23 mouse cellular contexts compared by ENCODE assay signal in the genomic region with DNA sequence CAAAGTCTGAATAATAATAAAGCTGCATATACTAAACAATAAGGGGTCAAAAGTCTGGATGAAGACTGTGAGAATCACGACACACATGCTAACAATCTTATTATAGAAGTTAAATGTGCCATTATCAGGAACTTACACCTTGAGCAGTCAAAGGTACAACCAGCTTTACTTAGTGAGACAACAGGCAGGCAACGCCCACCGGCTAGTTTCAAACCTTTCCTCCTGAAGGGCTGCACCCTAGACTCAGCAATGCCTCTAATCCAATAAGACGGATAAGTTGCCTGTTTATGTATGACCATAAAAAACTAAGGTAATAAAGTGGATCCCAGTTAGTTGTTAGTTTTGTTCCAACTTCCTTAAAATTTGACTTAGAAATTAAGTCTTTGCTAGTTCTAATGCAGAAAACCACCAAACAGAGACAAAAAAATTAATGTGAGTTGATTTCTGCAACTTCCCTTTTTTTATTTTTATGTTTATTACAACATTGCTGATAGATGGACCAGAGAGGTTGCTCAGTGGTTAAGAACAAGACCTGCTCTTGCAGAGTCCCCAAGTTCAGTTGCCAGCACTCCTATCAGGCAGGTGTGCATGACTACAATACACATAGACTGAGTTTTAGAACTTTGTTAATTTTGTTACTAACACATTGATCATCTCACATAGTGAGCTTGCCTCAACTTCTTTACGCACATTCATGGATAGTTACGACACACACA.
DNase-seq lines count a peak whose midpoint lies in the region; ATAC-seq and TF ChIP-seq lines count a peak whose summit lies in the region.
"Had no signal": no experiment of that assay in that cellular context is flagged by ENCODE, and none has a peak within 500 bp of the region (broad histone marks: within the 10 kb centered on the region; RNA-seq: fewer than 3 reads in every experiment).

No protein-coding gene starts in this region.

- no peak overlapping the region for H3K4me2 ChIP-seq in intestine, postnatal 0 days (replicated peaks; ENCODE audit: low read depth)
- H3K4me2 ChIP-seq: embryonic facial prominence, embryonic 15.5 days; heart, embryonic 13.5 days; hindbrain, embryonic 15.5 days had no signal

- no peak for TF ChIP-seq RAD21 in MEL (IDR thresholded peaks at IDR 0.05; ENCODE audit: low read depth, low read length)

- no peaks in the 10 kb centered on the region for H3K9me3 ChIP-seq in MEL (replicated peaks; ENCODE audit: insufficient read depth, low read length)
- H3K9me3 ChIP-seq in intestine, postnatal 0 days (ENCODE audit: control insufficient read depth) = no peaks in the 10 kb centered on the region
- H3K9me3 ChIP-seq: embryonic facial prominence, embryonic 15.5 days; forebrain, embryonic 10.5 days; heart, embryonic 13.5 days; hindbrain, embryonic 15.5 days had no signal

- H3K4me1 ChIP-seq in MEL (ENCODE audit: control insufficient read depth in 1 of 2, insufficient read depth in 2 of 2, low read length in 2 of 2) = peaks cover 0 to 6% of the 10 kb centered on the region in 2 experiments; a peak in 1 of 4 replicates
- no peaks in the 10 kb centered on the region for H3K4me1 ChIP-seq in intestine, postnatal 0 days (replicated peaks; ENCODE audit: control insufficient read depth, insufficient read depth, low read length)
- H3K4me1 ChIP-seq: embryonic facial prominence, embryonic 15.5 days; forebrain, embryonic 10.5 days; heart, embryonic 13.5 days; hindbrain, embryonic 15.5 days had no signal

- no peak for TF ChIP-seq CTCF in MEL (IDR thresholded peaks at IDR 0.05 in 2 of 3, conservative IDR thresholded peaks at IDR 0.05 in 1 of 3; ENCODE audit: control insufficient read depth in 1 of 3, insufficient read depth in 1 of 3, low read depth in 2 of 3, low read length in 3 of 3, poor library complexity in 1 of 3, severe bottlenecking in 1 of 3)
- no peak for TF ChIP-seq CTCF in intestine, postnatal 0 days (IDR thresholded peaks at IDR 0.05; ENCODE audit: low read depth)

- no peak for TF ChIP-seq POLR2A in MEL (IDR thresholded peaks at IDR 0.05; ENCODE audit: control insufficient read depth in 1 of 2, insufficient read depth in 1 of 2, low read depth in 1 of 2, low read length in 2 of 2, poor library complexity in 1 of 2)

- WGBS in intestine, postnatal 0 days = 58% methylated on average over 6 of the region's 6 CpGs

- H3K27ac ChIP-seq in MEL (ENCODE audit: control insufficient read depth, low read depth, low read length) = no peak overlapping the region
- no peak overlapping the region for H3K27ac ChIP-seq in intestine, postnatal 0 days (ENCODE audit: low read depth, low read length)
- H3K27ac ChIP-seq: embryonic facial prominence, embryonic 15.5 days; forebrain, embryonic 10.5 days; gastrocnemius, adult 2 months; heart, embryonic 13.5 days; hindbrain, embryonic 15.5 days had no signal

- H3K27me3 ChIP-seq in MEL (ENCODE audit: control insufficient read depth in 1 of 2, insufficient read depth in 2 of 2, low read length in 2 of 2) = no peaks in the 10 kb centered on the region
- H3K27me3 ChIP-seq in intestine, postnatal 0 days (replicated peaks; ENCODE audit: control insufficient read depth, insufficient read depth, low read length) = no peaks in the 10 kb centered on the region
- H3K27me3 ChIP-seq: embryonic facial prominence, embryonic 15.5 days; heart, embryonic 13.5 days; hindbrain, embryonic 15.5 days; Patski had no signal

- no peak for TF ChIP-seq EP300 in MEL (IDR thresholded peaks at IDR 0.05; ENCODE audit: low read depth in 1 of 2, low read length in 2 of 2)

- peak; percentile 52 for ATAC-seq in common myeloid progenitor, adult 5-6 weeks (replicated peaks; ENCODE audit: low read depth, poor library complexity, severe bottlenecking)
- peak; percentile 91 for ATAC-seq in intestine, postnatal 0 days
- ATAC-seq: activated CD4-positive, CD25-positive, alpha-beta regulatory T cell, adult 4 months; forebrain, embryonic 14.5 days; Patski had no signal

- H3K4me3 ChIP-seq in MEL (ENCODE audit: control insufficient read depth in 1 of 2, insufficient read depth in 1 of 2, low read depth in 2 of 2, low read length in 2 of 2) = no peak overlapping the region
- no peak overlapping the region for H3K4me3 ChIP-seq in intestine, postnatal 0 days (ENCODE audit: low read depth, low read length)
- H3K4me3 ChIP-seq: embryonic facial prominence, embryonic 15.5 days; erythroblast, embryonic 14.5 days; forebrain, embryonic 10.5 days; gastrocnemius, adult 2 months; heart, embryonic 13.5 days; hindbrain, embryonic 15.5 days had no signal

- no peaks in the 10 kb centered on the region for H3K79me2 ChIP-seq in MEL (ENCODE audit: control insufficient read depth, insufficient read depth, low read length, poor library complexity)

- no peak overlapping the region for H3K9ac ChIP-seq in MEL (ENCODE audit: control insufficient read depth, low read depth, low read length, poor library complexity, severe bottlenecking)
- no peak overlapping the region for H3K9ac ChIP-seq in intestine, postnatal 0 days (ENCODE audit: low read depth, low read length)
- H3K9ac ChIP-seq: embryonic facial prominence, embryonic 15.5 days; heart, embryonic 13.5 days; hindbrain, embryonic 15.5 days had no signal

- DNase-seq in 416B (ENCODE audit: low read depth) = peak; percentile 33
- peak; percentile 65 for DNase-seq in MEL (ENCODE audit: low read depth, low spot score)
- DNase-seq in testis, postnatal 10 days (ENCODE audit: low spot score) = no peak
- no peak for DNase-seq in left cerebral cortex, adult 18-20 months (ENCODE audit: low spot score in 2 of 2)
- no peak for DNase-seq in right cerebral cortex, postnatal 36 days (ENCODE audit: low spot score in 2 of 2)
- DNase-seq in embryo, embryonic 9.5 days (ENCODE audit: extremely low spot score) = no peak
- DNase-seq: adrenal gland, postnatal 25 days; cerebellum, adult 11-12 months; cerebellum, adult 9-10 months; cerebellum, postnatal 36 days; gastrocnemius, adult 2 months; heart, postnatal 36 days; kidney, adult 18-20 months had no signal

- H3K36me3 ChIP-seq in MEL (ENCODE audit: control insufficient read depth in 1 of 2, insufficient read depth in 2 of 2, low read length in 2 of 2) = peaks cover 0 to 11% of the 10 kb centered on the region in 2 experiments; a peak in 2 of 4 replicates
- no peaks in the 10 kb centered on the region for H3K36me3 ChIP-seq in intestine, postnatal 0 days (ENCODE audit: control insufficient read depth, insufficient read depth)
- H3K36me3 ChIP-seq: embryonic facial prominence, embryonic 15.5 days; forebrain, embryonic 10.5 days; heart, embryonic 13.5 days; hindbrain, embryonic 15.5 days had no signal

TF ChIP-seq in MEL, 35 proteins besides CTCF, POLR2A, EP300 and RAD21:
- TF ChIP-seq ETS1 (IDR thresholded peaks at IDR 0.05; ENCODE audit: low read depth, low read length) = no peak
- peak; percentile 60 for TF ChIP-seq TAL1 (IDR thresholded peaks at IDR 0.05; ENCODE audit: low read length)
TF ChIP-seq in MEL: peak in this region for 1.

Comparison
In these comparisons a context has a peak if more than half of its experiments do, and no peak if none do; other contexts are left out.
1. DNase-seq: peak in 416B (single experiment) and MEL (single experiment); none in testis, postnatal 10 days (single experiment), left cerebral cortex, adult 18-20 months (0 of 2), right cerebral cortex, postnatal 36 days (0 of 2) and embryo, embryonic 9.5 days (single experiment).